Mouse (Mus musculus): ENCODE measurements around the gene Trim2. TPM values are rescaled to one million over a fixed set of nuclear protein-coding genes. Genes with fewer than 3 reads are reported as not detected.

Trim2 gene
- polyA plus RNA-seq, 1 experiment, result 10.2 TPM

- WGBS, result 71% methylated on average over 2 of the region's 2 CpGs
Measured at GRCm38 (mm10) chr3:84207366-84207765, 99.3 kb downstream of the Trim2 start.

GRCm38 (mm10) chr3:84206106-84206505, 100.6 kb downstream of the Trim2 start:
- no peak overlapping the region for H3K27ac ChIP-seq (ENCODE audit: control insufficient read depth, insufficient read depth, low read depth, low read length, poor library complexity)
- 85% methylated on average over 3 of the region's 3 CpGs for WGBS
- H3K4me3 ChIP-seq (replicated peaks; ENCODE audit: control insufficient read depth, low read depth, low read length), result no peak overlapping the region
- H3K4me1 ChIP-seq (ENCODE audit: control insufficient read depth, insufficient read depth, low read length), result no peaks in the 10 kb centered on the region
- TF ChIP-seq POLR2A (IDR thresholded peaks at IDR 0.05; ENCODE audit: borderline replicate concordance, control insufficient read depth, low read depth, low read length), result no peak
- TF ChIP-seq CTCF (IDR thresholded peaks at IDR 0.05; ENCODE audit: control insufficient read depth, insufficient read depth, low read length), result no peak

More at GRCm38 (mm10) chr3:84207366-84207765, 99.3 kb downstream of the Trim2 start:
- TF ChIP-seq CTCF (IDR thresholded peaks at IDR 0.05; ENCODE audit: control insufficient read depth, insufficient read depth, low read length) (no peak), POLR2A (IDR thresholded peaks at IDR 0.05; ENCODE audit: borderline replicate concordance, control insufficient read depth, low read depth, low read length) (no peak)
- Histone ChIP-seq H3K27ac (ENCODE audit: control insufficient read depth, insufficient read depth, low read depth, low read length, poor library complexity) (no peak overlapping the region), H3K4me1 (ENCODE audit: control insufficient read depth, insufficient read depth, low read length) (no peaks in the 10 kb centered on the region), H3K4me3 (replicated peaks; ENCODE audit: control insufficient read depth, low read depth, low read length) (no peak overlapping the region)

- WGBS, result 75% methylated on average over 6 of the region's 6 CpGs
- TF ChIP-seq CTCF (IDR thresholded peaks at IDR 0.05; ENCODE audit: control insufficient read depth, insufficient read depth, low read length) (no peak), POLR2A (IDR thresholded peaks at IDR 0.05; ENCODE audit: borderline replicate concordance, control insufficient read depth, low read depth, low read length) (no peak)
- no peak overlapping the region for H3K27ac ChIP-seq (ENCODE audit: control insufficient read depth, insufficient read depth, low read depth, low read length, poor library complexity)
Measured at GRCm38 (mm10) chr3:84205650-84206049, 101.0 kb downstream of the Trim2 start.

GRCm38 (mm10) chr3:84204640-84205039, 102.0 kb downstream of the Trim2 start:
- Histone ChIP-seq H3K27ac (ENCODE audit: control insufficient read depth, insufficient read depth, low read depth, low read length, poor library complexity) (no peak overlapping the region), H3K4me3 (replicated peaks; ENCODE audit: control insufficient read depth, low read depth, low read length) (no peak overlapping the region), H3K4me1 (ENCODE audit: control insufficient read depth, insufficient read depth, low read length) (no peaks in the 10 kb centered on the region)
- no peak for TF ChIP-seq POLR2A (IDR thresholded peaks at IDR 0.05; ENCODE audit: borderline replicate concordance, control insufficient read depth, low read depth, low read length)
- TF ChIP-seq CTCF (IDR thresholded peaks at IDR 0.05; ENCODE audit: control insufficient read depth, insufficient read depth, low read length), result no peak
- WGBS, result 78% methylated on average over 5 of the region's 5 CpGs

More at GRCm38 (mm10) chr3:84205650-84206049, 101.0 kb downstream of the Trim2 start:
- no peak overlapping the region for H3K4me3 ChIP-seq (replicated peaks; ENCODE audit: control insufficient read depth, low read depth, low read length)
- no peaks in the 10 kb centered on the region for H3K4me1 ChIP-seq (ENCODE audit: control insufficient read depth, insufficient read depth, low read length)

GRCm38 (mm10) chr3:84200559-84201420, 105.9 kb downstream of the Trim2 start:
- Histone ChIP-seq H3K4me3 (replicated peaks; ENCODE audit: control insufficient read depth, low read depth, low read length) (no peak overlapping the region), H3K4me1 (ENCODE audit: control insufficient read depth, insufficient read depth, low read length) (no peaks in the 10 kb centered on the region), H3K27ac (ENCODE audit: control insufficient read depth, insufficient read depth, low read depth, low read length, poor library complexity) (no peak overlapping the region)
- TF ChIP-seq POLR2A (IDR thresholded peaks at IDR 0.05; ENCODE audit: borderline replicate concordance, control insufficient read depth, low read depth, low read length) (no peak), CTCF (IDR thresholded peaks at IDR 0.05; ENCODE audit: control insufficient read depth, insufficient read depth, low read length) (no peak)
- 88% methylated on average over 13 of the region's 13 CpGs for WGBS

GRCm38 (mm10) chr3:84199516-84199915, 107.2 kb downstream of the Trim2 start:
- 89% methylated on average over 9 of the region's 9 CpGs for WGBS
- no peak overlapping the region for H3K27ac ChIP-seq (ENCODE audit: control insufficient read depth, insufficient read depth, low read depth, low read length, poor library complexity)

GRCm38 (mm10) chr3:84198229-84198628, 108.4 kb downstream of the Trim2 start:
- Histone ChIP-seq H3K4me1 (ENCODE audit: control insufficient read depth, insufficient read depth, low read length) (no peaks in the 10 kb centered on the region), H3K4me3 (replicated peaks; ENCODE audit: control insufficient read depth, low read depth, low read length) (no peak overlapping the region), H3K27ac (ENCODE audit: control insufficient read depth, insufficient read depth, low read depth, low read length, poor library complexity) (no peak overlapping the region)
- TF ChIP-seq CTCF (IDR thresholded peaks at IDR 0.05; ENCODE audit: control insufficient read depth, insufficient read depth, low read length) (no peak), POLR2A (IDR thresholded peaks at IDR 0.05; ENCODE audit: borderline replicate concordance, control insufficient read depth, low read depth, low read length) (no peak)
- 90% methylated on average over 3 of the region's 3 CpGs for WGBS

More at GRCm38 (mm10) chr3:84199516-84199915, 107.2 kb downstream of the Trim2 start:
- no peak overlapping the region for H3K4me3 ChIP-seq (replicated peaks; ENCODE audit: control insufficient read depth, low read depth, low read length)
- no peaks in the 10 kb centered on the region for H3K4me1 ChIP-seq (ENCODE audit: control insufficient read depth, insufficient read depth, low read length)
- TF ChIP-seq POLR2A (IDR thresholded peaks at IDR 0.05; ENCODE audit: borderline replicate concordance, control insufficient read depth, low read depth, low read length) (no peak), CTCF (IDR thresholded peaks at IDR 0.05; ENCODE audit: control insufficient read depth, insufficient read depth, low read length) (no peak)

- no peak overlapping the region for H3K4me3 ChIP-seq (replicated peaks; ENCODE audit: control insufficient read depth, low read depth, low read length)
- WGBS, result 73% methylated on average over 4 of the region's 4 CpGs
- H3K27ac ChIP-seq (ENCODE audit: control insufficient read depth, insufficient read depth, low read depth, low read length, poor library complexity), result no peak overlapping the region
- TF ChIP-seq CTCF (IDR thresholded peaks at IDR 0.05; ENCODE audit: control insufficient read depth, insufficient read depth, low read length), result no peak
- no peak for TF ChIP-seq POLR2A (IDR thresholded peaks at IDR 0.05; ENCODE audit: borderline replicate concordance, control insufficient read depth, low read depth, low read length)
- H3K4me1 ChIP-seq (ENCODE audit: control insufficient read depth, insufficient read depth, low read length), result no peaks in the 10 kb centered on the region
Measured at GRCm38 (mm10) chr3:84193881-84194280, 112.8 kb downstream of the Trim2 start.

All from bone marrow, adult 2 months (tissue).